Mouse (Mus musculus) right cerebral cortex, postnatal 10 days (tissue): Measurements from ENCODE around the gene Por.

Experiments used
- DNase-seq, 2 experiments: peaks; one replicate each; pipeline ENCODE4 v3.0.0; 2021; ENCODE audit warnings: low spot score in 2 of 2

Gene Por

DNA sequence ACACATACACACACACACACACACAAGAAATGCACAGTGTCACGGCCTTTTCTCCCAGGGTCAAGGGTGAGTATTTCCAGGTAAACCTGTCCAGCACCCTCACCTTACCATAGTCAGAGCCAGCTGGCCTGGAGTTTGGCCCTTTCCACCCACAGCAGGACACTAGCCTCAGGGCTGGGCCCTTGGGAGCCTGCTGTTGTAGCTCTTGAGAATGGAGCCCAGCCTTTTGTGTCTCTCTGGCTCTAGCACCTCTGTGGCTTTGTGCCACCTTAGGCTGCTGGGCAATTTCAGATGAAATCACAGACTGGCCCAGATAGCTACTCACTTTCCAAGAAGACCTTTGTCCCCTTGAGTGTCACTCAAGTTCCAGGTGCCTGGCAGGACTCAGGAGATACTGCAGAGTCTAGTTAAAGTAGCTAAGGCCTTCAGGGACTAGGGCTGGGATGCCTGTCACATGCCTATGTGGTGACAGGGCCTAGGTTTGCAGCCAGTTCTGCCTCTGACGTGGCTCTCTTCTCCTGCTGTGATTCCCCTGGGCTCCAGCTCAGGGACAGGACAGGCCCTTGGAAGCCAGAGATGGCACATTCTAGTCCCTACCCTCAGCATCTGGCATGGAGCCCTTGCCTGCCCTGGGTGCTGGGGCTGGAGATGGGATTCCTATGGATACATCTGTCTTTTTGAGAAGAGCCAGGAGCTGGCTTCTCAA, 57.0 kb downstream of the Por start:
- DNase-seq = no peak

DNA sequence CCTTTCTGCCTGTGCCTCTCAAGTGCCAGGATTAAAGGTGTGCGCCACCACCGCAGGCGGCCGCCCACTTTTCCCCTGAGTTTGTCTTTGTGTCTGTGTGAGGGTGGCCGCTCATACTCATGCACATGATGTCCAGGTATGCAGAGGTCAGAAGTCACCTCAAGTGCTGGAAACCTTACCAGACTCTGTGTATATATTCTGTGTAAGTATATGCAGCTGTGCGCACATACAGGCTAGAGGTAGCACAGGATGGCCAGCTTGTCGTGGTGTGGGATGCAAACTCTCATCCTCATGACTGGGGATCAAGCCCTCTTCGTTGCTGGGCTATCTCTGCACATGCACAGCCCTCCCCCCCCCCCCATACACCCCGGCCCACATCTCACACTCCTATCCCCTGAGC, 58.0 kb downstream of the Por start:
- no peak for DNase-seq

DNA sequence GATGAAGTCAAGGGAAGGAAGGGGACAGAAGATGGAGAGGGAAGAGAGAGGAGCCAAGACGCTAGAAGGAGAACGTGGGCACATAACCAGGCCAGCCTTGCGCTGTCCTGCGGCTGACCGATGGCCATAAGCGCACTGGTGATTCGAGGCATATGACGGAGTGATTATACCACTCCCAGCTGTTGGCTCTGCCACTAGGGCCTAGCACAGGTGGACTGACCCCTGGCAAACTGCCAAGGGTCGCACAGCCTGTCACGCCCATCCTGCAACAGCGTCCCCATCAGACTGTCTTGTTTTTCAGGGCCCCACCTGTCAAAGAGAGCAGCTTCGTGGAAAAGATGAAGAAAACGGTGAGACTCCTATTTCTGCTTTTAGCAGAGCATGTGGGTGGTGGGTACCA, 58.5 kb downstream of the Por start:
- DNase-seq = no peak

DNA sequence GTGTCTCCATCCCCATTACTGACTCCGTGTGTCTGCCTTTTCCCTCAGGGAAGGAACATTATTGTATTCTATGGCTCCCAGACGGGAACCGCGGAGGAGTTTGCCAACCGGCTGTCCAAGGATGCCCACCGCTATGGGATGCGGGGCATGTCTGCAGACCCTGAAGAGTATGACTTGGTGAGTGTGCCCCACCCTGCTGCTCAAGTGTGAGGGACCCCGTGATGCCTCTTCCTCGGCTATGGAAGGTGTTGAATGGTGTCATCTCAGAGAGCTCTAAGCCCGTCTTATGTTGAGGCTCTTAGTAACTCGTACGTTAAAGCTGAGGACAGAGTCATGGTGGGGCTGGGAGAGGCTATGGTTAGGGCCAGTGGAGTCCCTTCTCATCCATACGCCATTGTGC, 59.5 kb downstream of the Por start:
- no peak for DNase-seq

DNA sequence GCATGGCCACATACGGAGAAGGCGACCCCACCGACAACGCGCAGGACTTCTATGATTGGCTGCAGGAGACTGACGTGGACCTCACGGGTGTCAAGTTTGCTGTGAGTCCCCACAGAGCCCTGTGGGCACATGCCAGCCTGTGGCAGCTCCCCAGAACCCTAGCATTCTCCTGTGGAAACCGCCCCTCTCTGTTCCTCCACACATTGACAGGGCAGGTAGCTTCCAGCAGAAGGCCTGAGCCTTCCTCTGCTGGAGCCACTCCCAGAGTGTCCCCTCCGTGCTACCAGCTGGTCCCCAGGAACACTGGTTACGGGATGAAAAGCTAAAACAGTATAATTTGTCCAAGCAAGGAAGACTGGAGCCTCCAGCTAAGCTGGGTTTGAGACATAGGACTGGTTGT, 60.4 kb downstream of the Por start:
- DNase-seq = no peak

DNA sequence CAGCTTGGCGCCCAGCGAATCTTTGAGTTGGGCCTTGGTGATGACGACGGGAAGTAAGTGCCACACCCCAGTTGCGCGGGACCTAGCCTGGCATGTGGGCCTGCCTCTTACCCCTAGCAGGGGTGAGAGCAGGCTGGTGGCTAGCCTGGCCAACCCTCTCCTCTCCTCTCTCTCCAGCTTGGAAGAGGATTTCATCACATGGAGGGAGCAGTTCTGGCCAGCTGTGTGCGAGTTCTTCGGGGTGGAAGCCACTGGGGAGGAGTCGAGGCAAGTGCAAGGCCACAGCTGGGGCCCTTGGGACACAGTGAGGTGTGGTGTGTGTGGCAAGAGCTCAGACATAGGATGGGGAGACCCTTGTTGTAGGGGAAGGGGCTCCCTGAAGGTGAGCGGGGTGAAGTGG, 61.1 kb downstream of the Por start:
- no peak for DNase-seq

DNA sequence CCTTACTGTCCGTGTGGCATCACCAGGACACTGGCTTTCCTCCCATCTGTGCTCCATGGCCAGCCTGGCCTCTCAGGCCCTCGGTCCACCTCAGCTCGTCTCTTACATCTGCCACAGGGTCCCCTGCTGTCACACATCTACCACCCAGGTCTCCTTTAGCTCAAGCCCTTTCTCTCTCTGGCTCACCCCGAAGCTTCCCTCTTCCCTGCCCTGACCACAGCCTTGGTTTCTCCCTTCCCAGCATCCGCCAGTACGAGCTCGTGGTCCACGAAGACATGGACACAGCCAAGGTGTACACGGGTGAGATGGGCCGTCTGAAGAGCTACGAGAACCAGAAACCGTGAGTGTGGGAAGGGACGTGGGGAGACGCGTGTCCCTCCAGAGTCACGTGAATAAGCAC, 61.5 kb downstream of the Por start:
- no peak for DNase-seq

DNA sequence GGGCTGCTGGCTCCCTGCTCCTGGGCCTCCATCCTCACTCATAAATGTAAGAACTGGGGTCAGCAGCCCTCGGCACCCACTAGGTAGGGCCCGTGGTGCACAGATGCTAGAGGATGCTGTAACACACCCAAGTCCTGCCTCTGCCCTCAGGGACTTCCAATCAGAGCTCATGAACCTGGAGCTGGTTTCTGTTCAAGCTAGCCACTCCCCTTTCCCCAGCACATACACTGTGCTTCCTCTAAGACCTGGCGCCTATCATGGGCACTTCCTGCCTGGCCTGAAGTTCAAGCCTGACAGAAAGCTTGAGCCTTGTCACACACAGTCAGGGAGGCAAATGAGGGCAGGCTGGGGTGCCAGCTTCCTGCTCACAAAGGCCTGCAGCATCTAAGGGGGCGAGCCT, 63.2 kb downstream of the Por start:
- DNase-seq = no peak

DNA sequence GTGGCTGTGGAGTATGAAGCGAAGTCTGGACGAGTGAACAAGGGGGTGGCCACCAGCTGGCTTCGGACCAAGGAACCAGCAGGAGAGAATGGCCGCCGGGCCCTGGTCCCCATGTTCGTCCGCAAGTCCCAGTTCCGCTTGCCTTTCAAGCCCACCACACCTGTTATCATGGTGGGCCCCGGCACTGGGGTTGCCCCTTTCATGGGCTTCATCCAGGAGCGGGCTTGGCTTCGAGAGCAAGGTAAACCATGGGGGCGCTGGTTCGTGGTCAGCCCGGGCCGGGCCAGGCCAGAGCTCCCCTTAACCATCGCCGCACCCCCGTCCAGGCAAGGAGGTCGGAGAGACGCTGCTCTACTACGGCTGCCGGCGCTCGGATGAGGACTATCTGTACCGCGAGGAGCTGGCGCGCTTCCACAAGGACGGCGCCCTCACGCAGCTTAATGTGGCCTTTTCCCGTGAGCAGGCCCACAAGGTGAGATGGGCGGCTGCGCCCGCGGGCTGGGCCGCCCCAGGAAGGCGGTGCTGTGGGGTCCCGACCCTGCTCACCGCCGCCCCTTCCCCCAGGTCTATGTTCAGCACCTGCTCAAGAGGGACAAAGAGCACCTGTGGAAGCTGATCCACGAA, 64.3 kb downstream of the Por start:
- DNase-seq = no peak

DNA sequence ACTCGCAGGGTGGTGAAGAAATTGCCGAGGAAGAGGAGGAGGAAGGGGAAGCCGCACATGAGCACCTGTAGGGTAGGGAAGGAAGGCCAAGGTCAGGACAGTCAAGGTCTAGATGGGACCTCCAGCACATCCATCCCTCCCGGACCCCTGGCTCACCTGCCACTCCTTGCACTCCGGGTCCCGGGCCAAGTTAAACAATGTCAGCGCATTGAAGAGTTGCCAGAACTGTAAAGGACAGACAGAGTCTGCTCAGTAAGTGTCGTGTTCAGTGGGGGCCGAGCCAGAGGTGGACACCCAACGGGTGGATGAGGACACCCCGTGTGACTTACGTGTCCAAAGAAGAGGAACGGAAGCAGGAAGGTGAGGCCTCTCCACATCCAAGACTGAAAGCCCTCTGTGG, 65.9 kb downstream of the Por start:
- no peak for DNase-seq

DNA sequence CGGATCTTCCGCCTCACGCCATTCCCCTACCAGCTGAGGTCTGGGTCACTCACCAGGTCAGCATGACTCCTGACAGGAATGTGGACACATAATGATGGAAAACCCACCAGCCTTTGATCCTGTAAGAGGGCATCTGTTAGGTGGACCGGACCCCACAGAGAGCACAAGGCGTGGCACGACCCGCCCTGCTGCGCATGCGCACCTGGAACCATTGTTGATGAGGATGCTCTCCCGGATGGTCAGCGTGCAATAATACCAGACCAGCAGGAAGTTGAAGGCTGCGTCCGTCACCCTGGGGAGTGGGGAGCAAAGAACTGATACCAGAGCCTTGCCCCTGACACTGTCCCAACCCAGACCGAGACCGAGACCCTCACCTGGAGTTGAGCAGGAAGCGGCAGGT, 66.7 kb downstream of the Por start:
- DNase-seq = no peak

DNA sequence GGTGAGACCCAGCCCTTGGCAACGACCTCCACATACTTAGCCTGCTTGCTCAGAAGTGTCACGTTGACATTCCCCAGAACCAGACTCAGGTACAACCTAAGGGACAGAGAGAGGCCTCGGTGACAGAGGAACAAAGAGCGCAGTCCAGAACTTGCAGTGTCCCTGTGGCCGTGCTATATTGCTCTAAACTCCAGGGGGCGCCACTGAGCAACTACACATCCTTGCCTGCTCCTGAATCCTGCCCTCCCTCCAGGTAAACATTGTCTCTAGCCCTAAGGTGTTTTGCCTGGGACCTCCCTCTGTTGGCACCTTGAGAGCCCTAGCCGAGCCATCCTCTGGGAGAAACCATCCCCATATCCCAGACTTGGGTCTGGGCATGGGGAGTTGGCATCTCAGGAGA, 67.3 kb downstream of the Por start:
- DNase-seq = no peak

DNA sequence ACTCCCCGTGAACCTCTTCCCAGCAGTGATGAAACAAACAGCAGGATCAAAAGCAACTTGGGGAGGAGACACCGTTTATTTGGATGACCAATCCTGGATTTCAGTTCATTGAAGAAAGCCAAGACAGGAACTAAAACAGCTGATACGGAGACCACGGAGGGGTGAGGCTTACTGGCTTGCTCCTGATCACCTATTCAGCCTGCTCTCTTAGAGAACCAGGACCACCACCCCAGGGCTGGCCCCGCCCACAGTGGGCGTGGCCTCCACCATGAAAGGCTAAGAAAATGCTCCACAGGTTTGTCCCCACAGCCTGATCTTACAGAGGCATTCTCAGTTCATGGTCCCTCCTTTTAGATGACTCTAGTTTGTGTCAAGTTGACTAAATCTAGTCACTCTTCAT, 68.4 kb downstream of the Por start:
- DNase-seq = no peak

DNA sequence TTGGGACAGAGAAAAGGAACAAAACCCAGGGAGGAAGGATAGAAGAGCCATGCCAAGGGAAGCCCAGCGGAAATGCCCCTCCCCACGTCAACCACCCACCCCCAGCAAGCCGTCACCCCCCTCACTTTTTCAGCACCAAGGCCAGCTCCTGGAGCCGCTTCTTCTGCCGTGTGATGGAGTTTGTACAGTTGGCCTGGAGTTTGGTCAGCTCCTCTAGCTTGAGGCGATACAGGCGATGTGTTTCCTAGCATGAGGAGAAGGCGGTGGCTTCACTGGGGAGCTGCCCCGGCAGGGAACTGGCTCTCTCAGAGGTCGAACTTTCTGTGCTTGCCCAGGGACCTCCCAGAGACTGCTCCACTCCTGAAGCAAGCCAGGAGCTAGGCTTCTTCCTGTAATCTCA, 72.3 kb downstream of the Por start:
- peak in 1 of 2 experiments; percentile 18 for DNase-seq

DNA sequence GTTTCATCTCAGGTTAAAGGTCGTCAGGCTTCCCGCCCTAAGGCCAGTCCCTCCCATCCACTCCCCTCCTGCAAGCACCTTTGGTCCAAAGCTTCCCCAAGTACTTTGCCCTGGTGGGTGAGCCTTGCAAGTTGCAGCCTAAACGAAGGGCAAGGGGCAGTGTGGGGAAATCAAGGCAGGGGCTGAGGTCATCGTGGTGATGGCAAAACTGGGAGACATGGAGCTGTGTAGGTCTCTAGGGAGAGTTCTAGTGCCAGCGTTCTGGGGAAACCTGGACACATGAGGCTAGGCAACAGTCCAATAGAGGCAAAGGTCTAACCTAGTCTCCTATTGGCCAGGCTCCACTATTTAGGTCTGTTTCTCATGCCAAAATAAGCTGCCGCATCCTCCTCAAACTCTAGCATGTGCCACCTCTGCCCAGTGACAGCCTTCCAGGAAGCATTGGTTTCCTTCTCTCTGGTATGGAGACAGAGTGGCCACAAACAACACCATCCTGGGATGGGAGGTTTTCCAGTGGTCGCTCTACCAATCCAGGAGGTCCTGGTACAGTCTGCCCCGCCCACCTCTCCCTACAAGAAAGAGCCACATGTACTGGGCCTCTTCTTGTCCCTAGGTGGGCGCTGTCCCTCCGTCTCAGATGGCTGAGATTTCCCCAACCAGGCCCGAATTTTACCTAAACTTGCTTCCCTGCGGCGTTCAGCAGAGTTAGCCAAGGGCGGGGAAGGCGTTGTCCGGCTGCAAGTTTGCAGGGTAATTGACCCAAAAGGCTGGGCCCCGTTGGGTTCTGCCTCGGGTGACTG, 73.3 kb downstream of the Por start:
- DNase-seq = peak in 1 of 2 experiments; percentile 67

DNA sequence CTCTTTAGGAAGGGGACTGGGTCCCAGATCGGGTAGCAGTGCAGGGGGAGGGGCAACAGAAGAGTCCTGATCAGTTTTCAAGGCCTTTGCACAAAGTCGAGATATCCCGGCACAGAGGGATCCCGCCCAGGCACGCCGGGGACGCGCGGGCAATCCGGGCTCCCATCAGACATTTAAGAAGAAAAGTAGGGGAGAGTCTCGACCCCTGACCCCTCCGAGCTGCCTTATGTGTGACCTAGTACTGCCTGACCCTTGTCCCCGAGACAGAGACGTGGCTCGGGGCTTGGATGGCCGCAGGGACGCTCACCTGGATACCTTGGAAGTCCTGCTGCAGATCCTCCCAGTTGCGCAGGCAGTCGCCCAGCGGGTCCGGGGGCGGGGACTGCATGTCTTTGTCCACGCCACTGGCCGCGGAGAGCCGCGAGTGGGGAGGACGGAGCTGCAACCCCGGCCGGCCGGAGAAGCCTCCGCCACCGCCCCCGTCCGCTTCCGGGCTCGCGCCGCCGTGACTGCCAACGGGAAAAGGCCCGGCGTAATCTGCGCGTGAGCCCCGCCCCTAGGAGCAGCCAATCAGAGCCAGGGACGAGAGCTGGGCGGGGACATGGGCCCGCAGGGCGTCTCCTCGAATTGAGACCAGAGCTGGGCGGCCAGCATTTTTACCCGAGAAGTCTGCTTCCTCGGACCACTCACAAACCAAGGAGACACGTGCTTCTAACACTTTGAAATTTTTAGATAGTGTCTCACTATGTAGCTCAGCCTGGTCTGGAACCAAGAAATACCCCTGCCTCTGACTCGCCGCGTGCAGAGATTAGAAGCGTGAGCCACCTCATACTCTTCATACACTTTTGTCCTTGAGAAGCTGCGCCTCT, 74.1 kb downstream of the Por start, which contains the start of gene Tmem120a:
Tmem120a (minus strand) TSS at position 708 of the 869 bp plus-strand sequence.
- peak; percentile 96 for DNase-seq

DNA sequence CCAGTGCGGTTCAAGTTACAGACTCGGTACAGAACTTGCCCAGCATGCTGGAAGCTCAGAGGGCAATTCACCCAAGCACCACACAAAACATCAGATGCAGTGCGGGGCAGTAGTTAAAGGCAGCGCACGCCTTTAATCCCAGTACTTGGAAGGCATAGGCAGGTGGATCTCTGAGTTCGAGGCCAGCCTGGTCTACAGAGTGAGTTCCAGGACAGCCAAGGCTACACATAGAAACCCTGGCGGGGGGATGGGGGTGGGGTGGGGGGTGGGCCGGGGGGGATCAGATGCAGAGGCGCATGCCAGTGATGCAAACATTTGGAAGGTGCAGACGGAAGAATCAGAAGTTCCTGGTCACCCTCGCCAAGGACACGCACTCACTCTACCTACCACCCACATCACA, 74.9 kb downstream of the Por start:
- no peak for DNase-seq

DNA sequence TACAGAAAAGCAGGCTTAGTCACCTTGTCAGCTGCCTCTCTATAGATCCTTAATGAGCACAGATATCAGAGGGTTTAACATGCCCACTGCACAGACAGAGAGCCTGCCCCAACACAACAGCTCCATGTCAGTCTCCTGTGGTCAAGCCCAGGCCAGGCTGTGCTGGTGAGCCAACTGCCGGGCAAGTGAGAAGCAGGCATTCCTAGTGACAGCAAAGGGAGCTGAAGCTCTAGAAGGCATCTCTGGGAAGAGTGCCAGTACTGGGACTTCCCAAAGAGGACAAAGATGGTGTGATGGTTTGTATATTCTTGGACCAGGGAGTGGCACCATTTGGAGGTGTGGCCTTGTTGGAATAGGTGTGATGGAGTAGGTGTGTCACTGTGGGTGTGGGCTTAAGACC, 81.2 kb downstream of the Por start:
- DNase-seq = no peak

DNA sequence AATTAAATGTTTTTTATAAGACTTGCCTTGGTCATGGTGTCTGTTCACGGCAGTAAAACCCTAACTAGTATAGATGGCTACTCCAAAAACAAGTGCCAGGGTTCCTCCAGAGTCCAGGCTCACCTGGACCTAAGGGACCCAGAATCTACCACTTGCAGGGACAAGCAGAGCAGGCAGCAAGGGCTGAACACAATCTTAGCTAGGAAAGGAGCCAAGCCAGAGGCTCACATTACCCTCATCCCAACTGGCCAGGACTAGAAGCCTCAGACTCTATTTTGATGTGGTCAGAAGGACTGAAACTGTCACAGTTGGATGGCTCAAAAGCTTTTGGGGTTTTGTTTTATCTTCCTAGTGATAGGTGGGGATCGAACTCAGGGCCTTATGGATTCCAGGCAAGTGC, 81.8 kb downstream of the Por start:
- DNase-seq = no peak

DNA sequence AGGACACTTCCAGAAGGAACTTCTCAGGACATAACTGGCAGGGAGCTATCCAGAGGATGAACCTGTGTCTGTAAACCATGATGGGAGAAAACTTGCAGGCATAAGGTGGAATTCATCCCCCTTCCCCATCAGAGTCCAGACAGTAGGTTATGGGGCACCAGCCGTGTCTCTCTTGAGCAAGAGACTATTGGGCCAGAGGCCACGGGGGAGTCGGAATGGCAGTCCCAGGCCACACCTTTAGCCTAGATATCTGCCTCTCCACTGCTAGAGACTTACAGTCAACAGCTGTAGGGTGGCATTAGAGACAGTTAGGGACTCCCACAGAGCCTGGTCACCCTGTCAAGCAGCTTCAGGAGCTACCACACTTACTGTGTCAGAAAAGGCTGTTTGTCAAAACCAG, 92.0 kb downstream of the Por start:
- DNase-seq = no peak

DNA sequence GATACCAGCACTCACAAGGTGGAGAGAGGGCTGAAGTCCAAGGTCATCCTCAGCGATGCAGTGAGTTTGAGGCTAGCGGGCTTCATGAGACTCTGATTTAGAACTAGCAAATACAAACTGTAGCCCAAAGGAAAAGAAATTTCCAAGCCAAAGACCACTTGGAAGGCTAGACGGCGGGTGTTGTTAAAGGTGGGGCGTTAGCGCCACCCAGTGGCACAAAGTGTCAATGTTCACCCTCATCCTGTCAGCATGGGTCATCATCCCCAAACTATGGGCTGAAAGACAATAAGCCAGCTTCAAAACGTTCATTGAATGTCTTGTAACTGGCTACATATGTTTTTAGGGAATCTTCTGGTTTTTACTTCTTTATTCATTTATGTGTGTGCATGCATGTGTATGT, 93.7 kb downstream of the Por start:
- peak; percentile 72 to 86 for DNase-seq

DNA sequence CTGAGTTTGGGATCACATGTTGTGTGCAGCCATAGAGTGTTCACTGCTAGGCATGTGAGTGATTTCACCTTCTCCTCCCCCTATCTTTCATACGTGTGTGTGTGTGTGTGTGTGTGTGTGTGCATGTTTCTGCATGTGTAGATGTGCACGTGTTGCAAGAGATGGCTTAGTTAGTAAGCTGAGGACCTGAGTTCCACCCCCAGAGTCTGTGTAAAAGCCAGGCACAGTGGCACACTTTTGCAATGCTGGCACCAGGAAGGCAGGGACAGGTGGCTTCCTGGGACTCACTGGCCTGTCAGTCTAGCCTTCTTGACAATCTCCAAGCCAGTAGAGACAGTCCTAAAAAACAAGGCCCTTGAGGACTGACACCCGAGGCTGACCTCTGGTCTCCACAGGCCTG, 95.1 kb downstream of the Por start:
- DNase-seq = no peak
